Mouse (Mus musculus) left cerebral cortex, adult 8-10 months (tissue): ENCODE data around the gene Nlrp2. TPM values are rescaled to one million over a fixed set of nuclear protein-coding genes. Genes with fewer than 3 reads are reported as not detected.

Experiments used
- DNase-seq, 2 experiments: peaks; one replicate each; pipeline ENCODE4 v3.0.0; 2022; ENCODE audit warnings: low spot score in 2 of 2
- total RNA-seq, 4 experiments: library from RNA; stranded (reverse); gene quantifications; 2 replicates each; pipeline ENCODE4 v1.2.4; 2022

Nlrp2 gene
- not detected for total RNA-seq

- no peak for DNase-seq
Measured at GRCm38 (mm10) chr7:5350935-5351334, at the start of gene Nlrp2. Nlrp2 (minus strand) TSS chr7:5351035.

DNA sequence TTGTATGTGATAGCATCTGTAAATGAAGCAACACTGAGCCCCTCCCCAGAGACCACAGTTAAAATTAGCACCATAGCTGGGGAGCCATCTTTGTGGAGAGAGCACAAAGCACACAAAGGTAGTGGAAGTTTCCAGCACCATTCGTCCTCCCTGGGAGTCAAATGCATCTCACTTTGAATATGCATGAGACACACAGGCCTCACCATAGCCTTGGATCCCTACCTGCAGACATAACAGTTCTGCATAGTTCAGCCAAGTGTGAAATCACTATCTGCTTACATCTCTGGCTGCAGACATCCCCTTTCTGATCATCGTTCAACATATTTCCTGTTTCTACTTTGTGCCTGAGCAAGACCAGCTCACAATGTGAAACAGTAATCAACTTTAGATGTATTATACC lies 15.9 kb upstream of the Nlrp2 start:
- no peak for DNase-seq

GRCm38 (mm10) chr7:5363599-5363998 lies 12.8 kb upstream of the Nlrp2 start:
- no peak for DNase-seq

GRCm38 (mm10) chr7:5350237-5350636 lies 598 bp downstream of the Nlrp2 start, which contains the start of gene Gm5065:
Gm5065 (plus strand) TSS chr7:5350537.
- no peak for DNase-seq

DNA sequence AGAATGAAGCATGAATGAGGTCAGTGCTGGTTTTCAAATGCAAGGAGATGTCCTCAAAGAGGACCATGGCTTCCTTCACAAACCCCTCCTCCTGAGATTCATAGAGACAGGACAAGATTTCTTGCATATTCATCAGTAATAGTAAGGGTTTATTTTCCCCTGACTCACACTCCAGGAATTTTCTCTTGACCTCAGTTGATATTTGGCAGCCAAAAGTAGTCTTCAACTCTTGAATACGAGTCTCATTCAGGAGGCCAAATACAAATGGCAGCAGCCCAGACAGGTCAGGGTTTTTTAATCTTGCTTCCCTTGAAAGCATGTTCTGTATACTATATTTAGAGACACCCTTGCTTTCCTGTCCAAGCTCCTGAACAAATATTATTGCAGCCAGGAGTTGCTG lies 23.3 kb downstream of the Nlrp2 start:
- no peak for DNase-seq

DNA sequence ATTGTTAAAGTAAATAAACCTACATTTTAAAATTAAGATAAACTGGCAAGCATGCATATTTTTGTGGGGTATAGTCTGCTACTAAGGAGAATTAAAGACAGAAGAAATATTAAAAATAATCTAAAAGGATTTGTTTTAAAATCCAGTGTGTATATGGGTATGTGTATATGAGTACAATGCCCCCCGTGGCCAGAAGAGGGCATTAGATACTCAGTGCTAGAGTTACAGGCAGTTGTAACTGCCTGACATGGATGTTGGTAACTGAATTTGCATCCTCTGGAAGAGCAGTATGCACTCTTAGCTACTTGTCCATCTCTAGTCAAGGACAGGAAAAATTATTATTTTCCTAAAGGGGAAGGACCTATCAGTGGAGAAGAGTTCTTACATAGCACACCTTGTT lies 62.6 kb downstream of the Nlrp2 start:
- no peak for DNase-seq

DNA sequence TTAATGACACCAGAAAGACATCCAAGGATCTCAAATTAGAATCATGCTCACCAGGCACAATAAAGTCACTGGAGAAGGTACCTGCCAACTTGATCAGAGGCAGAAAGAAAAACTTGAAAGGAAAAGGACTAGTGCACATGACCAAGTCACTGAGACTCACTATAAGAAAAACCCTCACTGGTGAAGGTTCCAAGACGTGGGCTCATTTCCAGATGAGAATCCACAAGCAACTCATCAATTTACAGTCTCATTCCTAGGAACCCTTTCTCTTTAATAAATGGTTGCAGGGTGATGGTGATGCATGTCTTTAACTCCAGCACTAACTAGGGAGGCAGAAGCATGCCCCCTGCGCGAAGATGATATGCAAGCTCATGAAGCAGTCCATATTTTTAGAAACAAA lies 87.8 kb downstream of the Nlrp2 start:
- no peak for DNase-seq

Other genes with a start within 250 kb of the Nlrp2 start
- gene Rfpl4, start 234.1 kb downstream of the Nlrp2 start, total RNA-seq = not detected
- gene Rasl2-9, start 225.1 kb downstream of the Nlrp2 start, total RNA-seq = under 1 TPM in 3 of 4 experiments, not detected in 1; 0.34 to 0.51 (median 0.36) TPM
- not detected for gene Vmn1r55, start 201.4 kb downstream of the Nlrp2 start, total RNA-seq
- not detected for gene Vmn1r56, start 154.3 kb downstream of the Nlrp2 start, total RNA-seq
- gene Vmn1r57, start 132.5 kb downstream of the Nlrp2 start, total RNA-seq = not detected
- gene Gm5065, start 498 bp downstream of the Nlrp2 start, total RNA-seq = not detected
- gene Vmn1r58, start 62.4 kb upstream of the Nlrp2 start, total RNA-seq = under 1 TPM in 1 of 4 experiments, not detected in 3; 0.08 TPM
- not detected for gene Vmn1r59, start 105.7 kb upstream of the Nlrp2 start, total RNA-seq
- not detected for gene Vmn2r28, start 142.9 kb upstream of the Nlrp2 start, total RNA-seq
- gene Vmn1r60, start 196.3 kb upstream of the Nlrp2 start, total RNA-seq = not detected